Mouse (Mus musculus): ENCODE results near the gene Ifrd2. TPM values are rescaled to one million over a fixed set of nuclear protein-coding genes. Genes with fewer than 3 reads are reported as not detected.

The Ifrd2 gene
- total RNA-seq, 1 experiment = 66.6 TPM

DNA sequence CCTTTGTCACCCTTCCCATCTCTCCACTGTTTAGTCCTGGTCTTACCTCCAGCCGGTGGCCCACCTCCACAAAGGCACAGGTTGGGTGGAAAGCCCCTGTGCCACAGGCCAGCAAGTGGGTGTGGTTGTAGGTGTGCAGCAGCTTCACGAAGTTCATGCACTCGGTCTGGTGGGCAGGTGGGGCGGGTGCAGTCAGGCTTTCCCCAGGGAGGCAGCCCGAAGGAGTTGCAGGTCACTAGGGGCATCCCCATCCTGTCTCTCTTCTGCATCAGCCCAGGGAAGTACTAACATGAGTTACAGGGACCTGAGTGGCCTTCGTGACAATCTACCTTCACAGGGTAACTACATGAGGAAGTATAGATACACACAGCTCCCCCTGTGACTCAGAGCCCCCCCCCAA lies 15.8 kb downstream of the Ifrd2 start:
- in situ Hi-C loops (cut with MboI; ENCODE audit: low sequenced_read_pairs in 2 of 2, unreplicated experiment in 2 of 2) = no loop called here
- Histone ChIP-seq H3K9me3 (ENCODE audit: control insufficient read depth, insufficient read depth, low read depth, low read length) (no peaks in the 10 kb centered on the region), H3K4me1 (ENCODE audit: control insufficient read depth in 2 of 2, insufficient read depth in 2 of 2, low read length in 2 of 2, poor library complexity in 1 of 2) (peaks cover 9 to 39% of the 10 kb centered on the region in 2 experiments; a peak in 3 of 4 replicates), H3K9ac (ENCODE audit: insufficient read depth, low read depth, low read length, poor library complexity, severe bottlenecking) (no peak overlapping the region), H3K27ac (ENCODE audit: insufficient read depth, low read depth, low read length, poor library complexity, severe bottlenecking) (no peak overlapping the region), H3K4me3 (ENCODE audit: insufficient read depth in 1 of 2, low read depth in 1 of 2, low read length in 2 of 2, poor library complexity in 1 of 2, severe bottlenecking in 1 of 2) (no peak overlapping the region), H3K36me3 (ENCODE audit: control insufficient read depth, insufficient read depth, low read length, poor library complexity, severe bottlenecking) (no peaks in the 10 kb centered on the region)
- DNase-seq (ENCODE audit: low read depth, low spot score) = no peak
- TF ChIP-seq ZNF384 (IDR thresholded peaks at IDR 0.05; ENCODE audit: low read depth, low read length) (no peak), ZC3H11A (IDR thresholded peaks at IDR 0.05; ENCODE audit: borderline replicate concordance, low read depth, low read length) (no peak), HCFC1 (IDR thresholded peaks at IDR 0.05; ENCODE audit: borderline replicate concordance, insufficient read depth, low read length) (no peak), CHD2 (IDR thresholded peaks at IDR 0.05; ENCODE audit: low read depth, low read length) (no peak), MAFK (IDR thresholded peaks at IDR 0.05; ENCODE audit: insufficient read depth, low read depth, low read length) (no peak)

DNA sequence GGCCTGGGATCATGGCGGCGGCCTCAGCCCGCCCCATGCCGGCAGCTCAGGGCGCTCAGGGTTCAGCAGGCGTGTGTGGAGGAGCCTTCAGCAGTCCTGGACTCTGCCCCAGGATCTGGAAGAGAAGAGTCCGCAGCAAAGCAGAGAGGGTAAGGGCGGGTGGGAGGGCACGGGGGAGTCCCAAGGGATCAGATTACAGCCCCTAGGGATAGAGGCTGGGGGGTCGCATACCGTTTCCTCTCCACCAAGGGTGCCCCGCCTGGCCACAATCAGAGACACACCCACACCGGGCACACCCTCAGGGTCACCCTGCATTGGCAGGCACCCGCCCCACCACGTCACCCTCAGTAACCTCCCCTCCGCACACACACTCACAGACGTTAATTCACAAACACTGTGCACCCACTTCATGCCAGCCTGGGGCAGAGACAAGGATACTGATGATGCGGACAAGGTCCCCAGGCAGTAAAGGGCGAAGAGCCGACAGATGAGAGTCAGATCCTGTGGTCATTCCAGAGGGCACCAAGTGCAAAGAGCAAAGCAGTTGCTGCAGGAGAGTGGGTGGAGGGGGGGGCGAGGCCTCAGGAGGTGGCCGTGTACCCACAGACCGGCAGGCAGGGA lies 17.7 kb downstream of the Ifrd2 start:
- Histone ChIP-seq H3K4me3 (ENCODE audit: insufficient read depth in 1 of 2, low read depth in 1 of 2, low read length in 2 of 2, poor library complexity in 1 of 2, severe bottlenecking in 1 of 2) (peak overlapping the region; percentile 36 to 45; a peak in 3 of 4 replicates), H3K4me1 (ENCODE audit: control insufficient read depth in 2 of 2, insufficient read depth in 2 of 2, low read length in 2 of 2, poor library complexity in 1 of 2) (peaks cover 7 to 46% of the 10 kb centered on the region in 2 experiments; a peak in 3 of 4 replicates)

DNA sequence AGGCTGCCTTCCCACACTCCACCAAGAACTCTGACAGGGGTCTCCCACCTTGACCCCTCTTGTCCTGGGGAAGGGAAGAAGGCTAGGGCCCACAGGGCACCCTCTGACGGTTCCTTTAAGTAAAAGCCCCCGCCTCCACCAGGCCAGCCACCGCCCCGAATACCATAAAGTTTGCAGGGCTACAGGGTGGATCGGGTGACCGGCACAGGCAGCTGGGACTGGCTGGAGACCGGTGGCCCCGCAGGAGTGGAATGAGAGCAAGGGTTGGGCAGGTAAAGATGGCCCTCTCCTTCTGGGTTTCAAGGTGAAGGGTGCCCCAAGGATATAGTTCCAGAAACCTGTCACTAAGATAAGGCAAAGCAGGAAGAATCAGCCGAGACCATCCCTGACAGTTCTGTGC lies 19.1 kb downstream of the Ifrd2 start:
- in situ Hi-C loops (cut with MboI; ENCODE audit: low sequenced_read_pairs in 2 of 2, unreplicated experiment in 2 of 2) = no loop called here
- Histone ChIP-seq H3K27ac (ENCODE audit: insufficient read depth, low read depth, low read length, poor library complexity, severe bottlenecking) (no peak overlapping the region), H3K4me3 (ENCODE audit: insufficient read depth in 1 of 2, low read depth in 1 of 2, low read length in 2 of 2, poor library complexity in 1 of 2, severe bottlenecking in 1 of 2) (no peak overlapping the region)

More for the DNA sequence above, 17.7 kb downstream of the Ifrd2 start:
- Histone ChIP-seq H3K9ac (ENCODE audit: insufficient read depth, low read depth, low read length, poor library complexity, severe bottlenecking) (peak overlapping the region; percentile 30; the same call in 1 of the 2 replicates), H3K9me3 (ENCODE audit: control insufficient read depth, insufficient read depth, low read depth, low read length) (no peaks in the 10 kb centered on the region), H3K27ac (ENCODE audit: insufficient read depth, low read depth, low read length, poor library complexity, severe bottlenecking) (no peak overlapping the region), H3K36me3 (ENCODE audit: control insufficient read depth, insufficient read depth, low read length, poor library complexity, severe bottlenecking) (no peaks in the 10 kb centered on the region)
- no peak for DNase-seq (ENCODE audit: low read depth, low spot score)
- in situ Hi-C loops (cut with MboI; ENCODE audit: low sequenced_read_pairs in 2 of 2, unreplicated experiment in 2 of 2) = no loop called here
- TF ChIP-seq MAFK (IDR thresholded peaks at IDR 0.05; ENCODE audit: insufficient read depth, low read depth, low read length) = no peak
- TF ChIP-seq CHD2 (IDR thresholded peaks at IDR 0.05; ENCODE audit: low read depth, low read length) = no peak
- no peak for TF ChIP-seq ZNF384 (IDR thresholded peaks at IDR 0.05; ENCODE audit: low read depth, low read length)
- no peak for TF ChIP-seq HCFC1 (IDR thresholded peaks at IDR 0.05; ENCODE audit: borderline replicate concordance, insufficient read depth, low read length)
- TF ChIP-seq ZC3H11A (IDR thresholded peaks at IDR 0.05; ENCODE audit: borderline replicate concordance, low read depth, low read length) = no peak

DNA sequence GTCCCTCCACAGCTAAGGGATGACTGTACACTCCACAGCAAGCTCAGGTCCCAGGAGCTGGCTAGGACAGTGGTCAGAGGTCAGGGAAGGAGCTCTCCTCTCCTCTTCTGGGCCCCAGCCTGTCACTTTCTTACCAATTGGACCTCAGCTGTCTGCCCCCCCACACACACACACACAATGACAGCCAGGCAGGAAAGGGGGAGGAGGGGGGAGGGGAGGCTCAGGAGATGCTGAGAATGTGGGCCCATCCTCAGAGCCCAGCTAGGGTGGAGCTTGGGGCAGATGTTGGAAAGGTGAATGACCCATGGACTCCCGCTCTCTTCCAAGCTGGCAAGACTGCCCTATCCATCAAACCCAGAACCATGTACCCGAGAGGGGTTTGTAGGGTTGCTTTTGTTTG lies 19.6 kb downstream of the Ifrd2 start:
- in situ Hi-C loops (cut with MboI; ENCODE audit: low sequenced_read_pairs in 2 of 2, unreplicated experiment in 2 of 2) = no loop called here
- Histone ChIP-seq H3K4me3 (ENCODE audit: insufficient read depth in 1 of 2, low read depth in 1 of 2, low read length in 2 of 2, poor library complexity in 1 of 2, severe bottlenecking in 1 of 2) (no peak overlapping the region), H3K27ac (ENCODE audit: insufficient read depth, low read depth, low read length, poor library complexity, severe bottlenecking) (no peak overlapping the region), H3K36me3 (ENCODE audit: control insufficient read depth, insufficient read depth, low read length, poor library complexity, severe bottlenecking) (no peaks in the 10 kb centered on the region), H3K9me3 (ENCODE audit: control insufficient read depth, insufficient read depth, low read depth, low read length) (no peaks in the 10 kb centered on the region), H3K9ac (ENCODE audit: insufficient read depth, low read depth, low read length, poor library complexity, severe bottlenecking) (no peak overlapping the region), H3K4me1 (ENCODE audit: control insufficient read depth in 2 of 2, insufficient read depth in 2 of 2, low read length in 2 of 2, poor library complexity in 1 of 2) (peaks cover 6 to 50% of the 10 kb centered on the region in 2 experiments; a peak in 3 of 4 replicates)
- no peak for TF ChIP-seq ZNF384 (IDR thresholded peaks at IDR 0.05; ENCODE audit: low read depth, low read length)
- no peak for TF ChIP-seq HCFC1 (IDR thresholded peaks at IDR 0.05; ENCODE audit: borderline replicate concordance, insufficient read depth, low read length)
- no peak for TF ChIP-seq ZC3H11A (IDR thresholded peaks at IDR 0.05; ENCODE audit: borderline replicate concordance, low read depth, low read length)
- TF ChIP-seq MAFK (IDR thresholded peaks at IDR 0.05; ENCODE audit: insufficient read depth, low read depth, low read length) = no peak
- TF ChIP-seq CHD2 (IDR thresholded peaks at IDR 0.05; ENCODE audit: low read depth, low read length) = no peak
- DNase-seq (ENCODE audit: low read depth, low spot score) = no peak

More for the DNA sequence above, 19.1 kb downstream of the Ifrd2 start:
- H3K36me3 ChIP-seq (ENCODE audit: control insufficient read depth, insufficient read depth, low read length, poor library complexity, severe bottlenecking) = no peaks in the 10 kb centered on the region
- no peak for DNase-seq (ENCODE audit: low read depth, low spot score)
- H3K9me3 ChIP-seq (ENCODE audit: control insufficient read depth, insufficient read depth, low read depth, low read length) = no peaks in the 10 kb centered on the region
- peaks cover 7 to 46% of the 10 kb centered on the region in 2 experiments; a peak in 3 of 4 replicates for H3K4me1 ChIP-seq (ENCODE audit: control insufficient read depth in 2 of 2, insufficient read depth in 2 of 2, low read length in 2 of 2, poor library complexity in 1 of 2)
- TF ChIP-seq ZNF384 (IDR thresholded peaks at IDR 0.05; ENCODE audit: low read depth, low read length) = no peak
- no peak for TF ChIP-seq ZC3H11A (IDR thresholded peaks at IDR 0.05; ENCODE audit: borderline replicate concordance, low read depth, low read length)
- TF ChIP-seq MAFK (IDR thresholded peaks at IDR 0.05; ENCODE audit: insufficient read depth, low read depth, low read length) = no peak
- no peak for TF ChIP-seq HCFC1 (IDR thresholded peaks at IDR 0.05; ENCODE audit: borderline replicate concordance, insufficient read depth, low read length)
- TF ChIP-seq CHD2 (IDR thresholded peaks at IDR 0.05; ENCODE audit: low read depth, low read length) = no peak
- H3K9ac ChIP-seq (ENCODE audit: insufficient read depth, low read depth, low read length, poor library complexity, severe bottlenecking) = no peak overlapping the region

All from ES-E14 (cell line).